Mouse (Mus musculus) limb, embryonic 12.5 days (tissue): ENCODE measurements around the gene Gm867. TPM values are rescaled to one million over a fixed set of nuclear protein-coding genes. Genes with fewer than 3 reads are reported as not detected.

Source experiments
- ATAC-seq: fragments of 200-750 bp; cut with Nextera tagmentation; 2 replicates; pipeline ENCODE4 v1.8.0; 2017; ENCODE audit warnings: low read depth, moderate TSS enrichment; ENCODE audit not compliant: insufficient number of reproducible peaks, insufficient read depth, low FRiP score, low TSS enrichment
- H3K27ac ChIP-seq: fragments of 300-500 bp; sonication (generic); 2 replicates; pipeline ENCODE4 v1.5.1; 2016; ENCODE audit warnings: mild to moderate bottlenecking, moderate library complexity
- H3K27me3 ChIP-seq: fragments of 300-500 bp; sonication (generic); 2 replicates; pipeline ENCODE4 v1.6.1; 2016; ENCODE audit warnings: mild to moderate bottlenecking, moderate library complexity
- H3K36me3 ChIP-seq: fragments of 300-500 bp; sonication (generic); 2 replicates; pipeline ENCODE4 v1.6.1; 2016; ENCODE audit warnings: mild to moderate bottlenecking, moderate library complexity
- H3K4me1 ChIP-seq: fragments of 300-500 bp; sonication (generic); replicated peaks from 2 replicates; pipeline ENCODE4 v1.6.1; 2016
- H3K4me2 ChIP-seq: fragments of 300-500 bp; sonication (generic); 2 replicates; pipeline ENCODE4 v1.6.1; 2016; ENCODE audit warnings: mild to moderate bottlenecking, moderate library complexity
- H3K4me3 ChIP-seq: fragments of 300-500 bp; sonication (generic); replicated peaks from 2 replicates; pipeline ENCODE4 v1.5.1; 2016; ENCODE audit warnings: mild to moderate bottlenecking
- H3K9ac ChIP-seq: fragments of 300-500 bp; sonication (generic); replicated peaks from 2 replicates; pipeline ENCODE4 v1.6.1; 2016; ENCODE audit warnings: mild to moderate bottlenecking, moderate library complexity
- H3K9me3 ChIP-seq: fragments of 300-500 bp; sonication (generic); 2 replicates; pipeline ENCODE4 v1.6.1; 2016; ENCODE audit warnings: mild to moderate bottlenecking, moderate library complexity
- WGBS: fragments of 180-500 bp; shearing (Covaris S2); methylation state at CpG from one replicate; pipeline ENCODE4 v1.1.7; 2016; 5-methylcytosine and 5-hydroxymethylcytosine counted together
- polyA plus RNA-seq: library from polyadenylated mRNA; unstranded; fragments of >200 nt; fragmentation: Nextera tagmentation; extraction: Ambion mirVana; gene quantifications from 2 replicates; pipeline ENCODE4 v1.2.1, GENCODE M21; 2016

Gm867 gene
- polyA plus RNA-seq, 1 experiment from 2014 or later: 0.50 TPM

GRCm38 (mm10) chr10:75945896-75946295 is 5.4 kb upstream of the Gm867 start:
- Histone ChIP-seq H3K9ac (no peak overlapping the region), H3K36me3 (no peaks in the 10 kb centered on the region), H3K27me3 (peaks cover 21% of the 10 kb centered on the region), H3K4me1 (peaks cover 6% of the 10 kb centered on the region), H3K4me2 (no peak overlapping the region), H3K4me3 (no peak overlapping the region), H3K9me3 (no peaks in the 10 kb centered on the region), H3K27ac (no peak overlapping the region)
- WGBS: 82% methylated on average over 7 of the region's 7 CpGs
- no peak for ATAC-seq

- Histone ChIP-seq H3K9me3 (no peaks in the 10 kb centered on the region), H3K36me3 (no peaks in the 10 kb centered on the region), H3K4me3 (no peak overlapping the region), H3K4me1 (no peaks in the 10 kb centered on the region), H3K27me3 (peaks cover 14% of the 10 kb centered on the region), H3K9ac (no peak overlapping the region), H3K27ac (no peak overlapping the region), H3K4me2 (no peak overlapping the region)
- no peak for ATAC-seq
- 94% methylated on average over 7 of the region's 7 CpGs for WGBS
Measured at GRCm38 (mm10) chr10:75945213-75945612, 4.7 kb upstream of the Gm867 start.

GRCm38 (mm10) chr10:75944066-75944772 is 3.7 kb upstream of the Gm867 start:
- no peak for ATAC-seq
- Histone ChIP-seq H3K9ac (no peak overlapping the region), H3K4me3 (no peak overlapping the region), H3K36me3 (no peaks in the 10 kb centered on the region), H3K4me1 (no peaks in the 10 kb centered on the region), H3K27me3 (peaks cover 8% of the 10 kb centered on the region; the same call in 1 of the 2 replicates), H3K9me3 (no peaks in the 10 kb centered on the region), H3K27ac (no peak overlapping the region), H3K4me2 (no peak overlapping the region)
- 48% methylated on average over 11 of the region's 11 CpGs for WGBS

GRCm38 (mm10) chr10:75942736-75943477 is 2.4 kb upstream of the Gm867 start, which contains the start of gene Vpreb3:
TSS of gene Vpreb3 (plus strand) at chr10:75943057.
- Histone ChIP-seq H3K4me3 (no peak within 1 kb of the TSS), H3K9ac (no peak within 1 kb of the TSS), H3K36me3 (no peaks in the 10 kb centered on the region), H3K4me1 (no peaks in the 10 kb centered on the region), H3K9me3 (no peaks in the 10 kb centered on the region), H3K27me3 (peaks cover 12% of the 10 kb centered on the region), H3K4me2 (no peak within 1 kb of the TSS), H3K27ac (no peak within 1 kb of the TSS)
- WGBS: 84% methylated on average over 15 of the region's 15 CpGs
- no peak for ATAC-seq

GRCm38 (mm10) chr10:75941042-75941824 is 761 bp upstream of the Gm867 start:
- 75% methylated on average over 9 of the region's 9 CpGs for WGBS
- no peak overlapping the region for H3K4me2 ChIP-seq

GRCm38 (mm10) chr10:75939481-75940234 is 814 bp downstream of the Gm867 start:
- peaks cover 10% of the 10 kb centered on the region for H3K4me1 ChIP-seq
- no peak overlapping the region for H3K27ac ChIP-seq
- no peaks in the 10 kb centered on the region for H3K36me3 ChIP-seq
- no peak overlapping the region for H3K4me2 ChIP-seq
- H3K9me3 ChIP-seq: no peaks in the 10 kb centered on the region
- no peak overlapping the region for H3K9ac ChIP-seq
- peaks cover 44% of the 10 kb centered on the region for H3K27me3 ChIP-seq
- no peak overlapping the region for H3K4me3 ChIP-seq
- no peak for ATAC-seq
- 40% methylated on average over 9 of the region's 9 CpGs for WGBS

More at GRCm38 (mm10) chr10:75941042-75941824, 761 bp upstream of the Gm867 start:
- no peak for ATAC-seq
- H3K27me3 ChIP-seq: peaks cover 29% of the 10 kb centered on the region
- peaks cover under 1% of the 10 kb centered on the region for H3K4me1 ChIP-seq
- no peak overlapping the region for H3K27ac ChIP-seq
- H3K36me3 ChIP-seq: no peaks in the 10 kb centered on the region
- H3K4me3 ChIP-seq: no peak overlapping the region
- no peaks in the 10 kb centered on the region for H3K9me3 ChIP-seq
- no peak overlapping the region for H3K9ac ChIP-seq

GRCm38 (mm10) chr10:75937851-75938643 is 2.4 kb downstream of the Gm867 start:
- ATAC-seq: no peak
- no peak overlapping the region for H3K4me3 ChIP-seq
- H3K9me3 ChIP-seq: no peaks in the 10 kb centered on the region
- no peak overlapping the region for H3K9ac ChIP-seq
- no peaks in the 10 kb centered on the region for H3K36me3 ChIP-seq
- WGBS: 54% methylated on average over 10 of the region's 10 CpGs
- peaks cover 46% of the 10 kb centered on the region for H3K27me3 ChIP-seq
- no peak overlapping the region for H3K4me2 ChIP-seq
- no peak overlapping the region for H3K27ac ChIP-seq
- peaks cover 14% of the 10 kb centered on the region for H3K4me1 ChIP-seq

GRCm38 (mm10) chr10:75936909-75937667 is 3.4 kb downstream of the Gm867 start:
- Histone ChIP-seq H3K27ac (no peak overlapping the region), H3K9me3 (no peaks in the 10 kb centered on the region), H3K4me1 (peaks cover 22% of the 10 kb centered on the region), H3K27me3 (peaks cover 46% of the 10 kb centered on the region), H3K4me2 (no peak overlapping the region), H3K9ac (no peak overlapping the region), H3K4me3 (no peak overlapping the region), H3K36me3 (no peaks in the 10 kb centered on the region)
- no peak for ATAC-seq
- 35% methylated on average over 18 of the region's 18 CpGs for WGBS

GRCm38 (mm10) chr10:75935680-75936541 is 4.6 kb downstream of the Gm867 start, which contains the start of gene Mmp11:
TSS of gene Mmp11 (minus strand) at chr10:75936496.
- Histone ChIP-seq H3K36me3 (no peaks in the 10 kb centered on the region), H3K4me2 (peak within 1 kb of the TSS; percentile 87), H3K27me3 (peaks cover 55% of the 10 kb centered on the region), H3K4me3 (peak within 1 kb of the TSS; percentile 49), H3K4me1 (peaks cover 32% of the 10 kb centered on the region), H3K9me3 (no peaks in the 10 kb centered on the region), H3K27ac (no peak within 1 kb of the TSS), H3K9ac (peak within 1 kb of the TSS; percentile 45)
- peak; percentile 24; the same call in 1 of the 2 replicates for ATAC-seq
- 1% methylated on average over 51 of the region's 51 CpGs for WGBS
